Mouse (Mus musculus) forelimb bud, embryonic 11.5 days (tissue): ENCODE results near the gene Praf2.
"Not testable (repeated sequence)": the region's sequence is repeated elsewhere in the genome, so short reads cannot be mapped to it uniquely, and the experiment has no call there.

Experiments
- DNase-seq: peaks from one replicate; pipeline ENCODE4 v3.0.0-alpha.2; 2012; ENCODE audit warnings: low read depth, low spot score

Gene Praf2

DNA sequence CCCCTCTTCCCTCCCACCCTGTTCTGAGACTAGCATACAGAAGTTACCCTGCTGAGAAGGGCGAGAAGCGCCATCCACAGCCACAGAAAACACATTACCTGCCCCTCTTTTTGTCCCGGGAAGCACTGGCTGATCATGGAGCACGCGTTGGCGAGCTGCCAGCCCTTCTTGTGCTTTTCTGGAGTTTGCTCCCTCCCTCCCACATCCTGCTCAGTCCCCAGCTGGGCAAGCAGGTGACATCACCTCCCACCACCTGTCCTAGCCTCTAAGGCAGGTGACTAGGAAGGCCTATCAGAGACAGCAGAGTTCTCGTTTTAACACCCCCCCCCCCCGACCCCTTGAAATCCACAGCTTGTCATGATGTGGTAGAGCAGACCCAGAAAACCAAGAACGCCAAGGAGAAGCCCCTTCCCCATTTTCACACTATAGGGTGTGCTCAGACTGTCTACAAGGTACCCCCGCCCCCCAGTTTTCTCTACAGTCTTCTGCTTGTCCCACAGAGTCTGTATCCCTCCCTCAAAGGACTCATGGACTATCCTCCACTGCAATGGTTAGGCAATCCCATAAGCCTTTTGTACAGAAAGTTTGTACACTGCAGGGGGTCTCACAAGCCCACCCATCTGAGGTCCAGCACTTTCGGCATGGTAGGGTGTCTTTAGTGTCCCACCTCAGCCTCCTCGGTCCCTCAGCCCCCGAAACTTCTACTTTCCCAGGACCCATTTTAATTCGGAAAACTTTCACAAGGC, 11.3 kb downstream of the Praf2 start:
- DNase-seq, result no peak

DNA sequence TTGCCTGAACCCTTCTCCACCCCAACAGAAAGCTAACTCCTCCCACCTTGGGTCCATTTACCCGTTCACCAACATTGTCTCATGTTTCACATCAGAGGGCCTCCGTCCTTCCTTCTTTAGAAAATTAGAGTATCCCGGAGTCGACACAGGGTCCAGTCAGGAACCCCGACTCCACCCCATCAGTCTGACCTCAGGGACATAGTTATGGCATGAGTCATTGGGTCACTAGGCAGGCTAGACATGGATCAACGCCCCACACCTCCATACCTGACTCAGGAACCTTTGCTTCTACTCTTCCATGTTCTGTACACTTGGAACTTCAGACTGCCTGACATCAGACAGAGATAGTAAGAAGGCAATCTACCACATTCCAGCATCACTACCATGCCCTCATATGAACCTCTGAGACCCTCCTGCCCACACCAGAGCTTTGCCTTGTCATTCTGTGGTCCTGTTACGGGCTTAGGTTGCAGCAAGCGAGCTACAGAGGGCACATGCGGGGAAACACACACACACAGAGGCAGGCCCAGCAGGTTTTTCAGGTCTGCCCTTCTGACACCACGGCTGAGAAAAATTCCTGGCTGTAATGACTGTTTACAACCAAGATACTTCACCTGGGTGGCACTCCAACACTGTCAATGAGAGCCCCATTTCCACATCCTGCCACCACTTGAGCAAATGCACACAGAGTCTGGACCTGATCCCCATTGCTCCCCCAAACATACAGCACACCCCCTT, 12.0 kb downstream of the Praf2 start:
- no peak for DNase-seq

DNA sequence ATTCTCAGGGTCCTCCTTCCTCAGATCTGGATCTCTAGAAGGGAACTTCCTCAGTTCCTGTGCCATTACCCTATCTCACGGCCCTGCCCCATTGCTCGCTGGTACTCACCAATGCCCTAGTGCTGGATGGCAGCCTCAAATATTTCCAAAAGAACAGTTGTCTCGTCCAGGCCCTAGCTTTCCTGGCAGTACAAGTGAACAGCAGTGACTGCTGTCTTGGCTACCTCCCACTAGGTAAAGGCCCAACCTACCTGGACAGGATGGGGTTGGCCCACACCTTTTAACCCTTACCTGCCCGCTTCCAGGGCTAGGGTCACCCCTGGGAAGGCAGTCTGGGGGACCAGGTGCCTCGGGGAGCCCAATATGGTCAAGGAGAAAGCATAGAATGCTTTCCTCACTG, 12.9 kb downstream of the Praf2 start:
- DNase-seq, result no peak

DNA sequence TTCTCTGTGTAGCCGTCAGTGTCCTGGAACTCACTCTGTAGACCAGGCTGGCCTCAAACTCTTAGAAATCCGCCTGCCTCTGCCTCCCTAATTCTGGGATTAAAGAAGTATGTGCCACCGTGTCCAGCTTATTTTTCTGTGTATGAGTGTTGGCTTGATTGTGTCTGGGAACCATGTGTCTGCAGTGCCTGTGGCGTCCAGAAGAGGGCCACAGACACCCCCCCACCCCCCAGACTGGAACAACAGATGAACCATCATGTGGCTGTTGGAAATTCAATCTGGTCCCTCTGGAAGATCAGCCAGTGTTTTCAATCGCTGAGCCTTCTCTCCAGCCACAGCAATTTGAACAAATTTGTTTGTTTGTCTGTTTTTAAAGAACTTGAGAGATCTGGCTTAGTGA, 15.2 kb downstream of the Praf2 start:
- DNase-seq, result no peak

DNA sequence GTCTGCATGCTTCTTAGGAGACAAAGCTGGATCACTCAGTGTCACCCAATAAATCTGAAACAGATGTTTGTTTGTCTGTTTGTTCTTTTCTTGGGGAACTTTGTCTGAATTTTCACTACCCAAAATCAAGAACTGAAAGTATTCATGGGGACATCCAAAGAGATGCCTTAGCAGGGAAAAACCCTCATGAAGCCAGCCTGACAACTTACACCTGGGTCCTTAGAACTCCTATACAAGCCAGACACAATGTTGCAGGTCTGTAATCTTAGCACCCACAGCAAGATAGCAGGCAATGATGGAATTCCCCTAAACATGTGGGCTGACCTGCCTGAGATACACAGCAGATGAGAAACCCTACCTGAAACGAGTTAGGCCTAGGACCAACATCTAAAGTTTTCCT, 16.7 kb downstream of the Praf2 start:
- no peak for DNase-seq

DNA sequence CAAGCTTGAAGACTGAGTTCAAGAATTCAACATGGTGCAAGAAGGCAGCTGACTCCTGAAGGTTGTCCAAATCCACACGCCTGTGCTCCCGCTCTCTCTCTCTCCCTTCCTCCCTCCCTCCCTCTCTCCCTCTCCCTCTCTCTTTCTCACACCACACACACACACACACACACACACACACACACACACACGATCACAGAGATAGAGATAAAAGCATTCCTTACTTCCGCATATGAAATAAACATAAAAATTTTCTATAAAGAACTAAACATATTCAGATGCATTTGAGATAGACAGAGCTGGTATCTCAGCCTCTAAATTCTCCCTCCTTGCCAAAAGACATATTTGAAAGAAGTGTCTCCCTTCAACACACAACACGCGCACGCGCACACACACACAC, 17.2 kb downstream of the Praf2 start:
- no peak for DNase-seq

DNA sequence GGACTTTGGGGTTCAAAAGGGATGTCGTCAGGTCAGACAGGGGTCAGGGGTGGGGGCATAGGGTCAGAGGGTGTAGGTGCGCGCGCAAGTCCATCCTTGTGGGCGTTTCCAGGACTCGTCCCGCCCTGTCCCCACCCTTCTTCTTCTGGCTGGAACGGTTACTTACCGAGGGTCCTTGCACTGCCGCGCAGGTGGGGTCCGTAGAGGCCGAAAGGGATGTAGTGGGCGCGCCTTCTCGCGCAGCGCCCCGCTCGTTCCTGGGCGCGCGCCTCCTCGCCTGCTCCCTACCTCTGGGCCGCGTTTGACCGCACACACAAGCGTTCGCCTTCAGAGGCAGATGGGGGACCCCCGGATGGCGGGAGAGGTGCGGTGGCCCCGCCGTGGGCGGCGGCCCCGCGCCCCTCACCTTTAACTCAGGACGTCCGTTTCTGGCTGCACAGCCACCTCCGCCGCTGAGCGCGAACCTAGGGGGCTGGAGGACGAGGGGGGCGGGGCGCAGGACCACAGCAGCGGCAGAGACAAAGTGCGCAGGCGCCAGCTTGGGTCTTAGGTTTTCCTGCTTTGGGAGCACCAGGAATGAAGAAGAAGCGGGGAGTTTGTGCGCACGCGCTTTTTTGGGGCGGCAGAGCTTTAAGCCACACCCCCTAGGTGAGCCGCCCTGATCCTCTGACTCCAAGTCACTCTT, 22.3 kb downstream of the Praf2 start, which contains the start of gene Ccdc120:
Ccdc120 (minus strand) TSS at position 474 of the 685 bp plus-strand sequence.
- DNase-seq, result peak; percentile 80

DNA sequence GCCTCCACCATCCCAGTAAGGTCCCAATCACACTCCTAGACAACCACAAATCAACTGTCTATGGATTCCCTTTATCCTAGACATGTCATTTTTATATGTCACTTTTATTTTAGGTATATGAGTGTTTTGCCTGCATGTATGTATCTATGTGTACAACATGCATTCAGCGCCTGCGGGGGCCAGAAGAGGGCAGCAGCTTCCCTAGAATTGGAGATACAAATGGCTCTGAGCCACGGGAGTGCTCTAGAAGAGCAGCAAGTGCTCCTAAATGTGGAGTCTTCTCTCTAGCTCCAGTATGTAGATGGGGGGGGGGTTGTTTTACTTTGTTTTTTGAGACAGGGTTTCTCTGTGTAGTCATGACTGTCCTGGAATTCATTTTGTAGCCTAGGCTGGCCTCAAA, 25.4 kb downstream of the Praf2 start:
- DNase-seq, result not testable (repeated sequence)

DNA sequence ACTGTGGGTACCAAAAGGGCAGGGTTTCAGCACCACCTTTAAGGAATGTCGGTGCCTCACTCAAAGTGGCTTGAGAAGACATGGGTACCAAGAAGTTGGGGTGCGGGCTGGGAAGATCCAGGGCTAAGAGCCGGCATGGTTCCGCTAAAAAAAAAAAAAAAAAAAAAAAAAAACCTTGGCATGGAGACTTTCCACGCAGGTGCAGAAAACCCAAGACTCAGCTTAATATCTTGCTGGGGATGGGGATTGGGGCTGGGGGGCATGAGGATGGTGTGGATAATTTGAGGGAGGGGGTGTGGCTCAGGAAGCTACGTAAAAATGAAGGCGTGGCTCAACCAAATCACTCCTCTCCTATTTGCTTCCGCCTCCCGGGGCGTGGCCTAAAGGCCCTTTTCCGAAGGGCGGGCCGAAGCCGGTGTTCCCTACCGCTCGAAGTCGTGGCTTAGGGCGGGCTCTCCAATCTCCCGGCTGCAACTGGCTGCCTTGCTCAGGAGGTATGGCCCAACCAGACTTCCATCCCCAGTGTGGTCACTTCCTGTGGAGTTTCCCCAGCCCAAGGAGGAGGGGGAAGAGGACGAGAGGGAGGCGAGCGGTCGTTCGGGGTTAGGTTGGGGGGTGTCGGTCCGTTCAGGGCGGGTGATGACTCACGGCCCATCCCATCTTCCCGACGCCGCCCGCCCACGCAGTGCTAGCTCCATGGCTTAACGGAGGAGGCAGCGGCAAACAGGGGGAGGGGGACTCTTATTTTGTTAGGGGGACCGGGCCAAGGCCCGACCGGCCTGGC, 34.1 kb downstream of the Praf2 start, which contains the start of gene Tfe3:
Tfe3 (plus strand) TSS at position 424 of the 784 bp plus-strand sequence.
- DNase-seq, result peak; percentile 91

DNA sequence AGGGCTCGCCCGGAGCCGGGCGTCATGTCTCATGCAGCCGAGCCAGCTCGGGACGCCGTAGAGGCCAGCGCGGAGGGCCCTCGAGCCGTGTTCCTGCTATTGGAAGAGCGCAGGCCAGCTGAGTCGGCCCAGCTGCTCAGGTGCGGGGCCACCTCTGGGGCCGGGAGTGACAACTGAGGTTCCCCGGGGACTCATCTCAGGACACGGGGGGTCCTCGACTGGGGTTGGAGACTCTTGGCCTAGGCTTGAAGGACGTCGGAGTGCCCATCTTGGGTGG, 34.6 kb downstream of the Praf2 start:
- no peak for DNase-seq

DNA sequence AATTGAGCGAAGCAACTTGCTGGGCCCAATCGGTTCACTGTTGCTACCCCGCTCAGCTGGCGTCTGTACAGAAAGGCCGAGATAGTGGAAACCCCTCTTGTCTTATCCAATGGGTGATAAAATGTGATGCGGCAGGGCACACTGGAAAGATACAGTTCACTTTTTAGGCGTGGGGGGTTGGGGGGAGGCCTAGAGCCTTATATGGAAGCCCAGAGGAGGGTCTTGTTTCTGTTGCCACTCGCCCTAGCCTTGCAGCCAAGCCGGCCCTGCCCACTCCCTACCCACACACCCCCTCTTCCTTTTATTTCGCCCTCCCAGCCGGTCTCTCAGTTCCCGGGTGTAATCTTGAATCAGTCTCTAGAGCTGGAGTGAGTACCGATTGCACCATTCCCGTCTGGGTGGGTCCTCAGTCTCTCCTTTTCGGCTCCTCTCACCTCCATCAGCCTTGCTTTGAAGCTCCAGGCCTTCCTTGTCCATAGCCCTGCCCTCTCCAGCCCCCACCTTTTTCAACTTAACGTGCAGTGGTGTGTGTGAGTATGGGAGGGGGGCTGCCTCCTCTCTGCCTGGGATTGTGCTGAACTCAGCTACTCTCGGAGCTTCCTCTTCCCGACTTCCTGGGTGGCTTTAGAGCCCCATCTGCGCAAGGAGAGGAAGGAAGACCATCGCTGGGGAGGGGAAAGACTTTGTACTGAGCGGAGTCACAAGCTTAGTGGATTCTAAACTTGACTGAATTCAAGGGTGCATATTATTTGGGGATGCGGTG, 35.6 kb downstream of the Praf2 start:
- DNase-seq, result no peak

DNA sequence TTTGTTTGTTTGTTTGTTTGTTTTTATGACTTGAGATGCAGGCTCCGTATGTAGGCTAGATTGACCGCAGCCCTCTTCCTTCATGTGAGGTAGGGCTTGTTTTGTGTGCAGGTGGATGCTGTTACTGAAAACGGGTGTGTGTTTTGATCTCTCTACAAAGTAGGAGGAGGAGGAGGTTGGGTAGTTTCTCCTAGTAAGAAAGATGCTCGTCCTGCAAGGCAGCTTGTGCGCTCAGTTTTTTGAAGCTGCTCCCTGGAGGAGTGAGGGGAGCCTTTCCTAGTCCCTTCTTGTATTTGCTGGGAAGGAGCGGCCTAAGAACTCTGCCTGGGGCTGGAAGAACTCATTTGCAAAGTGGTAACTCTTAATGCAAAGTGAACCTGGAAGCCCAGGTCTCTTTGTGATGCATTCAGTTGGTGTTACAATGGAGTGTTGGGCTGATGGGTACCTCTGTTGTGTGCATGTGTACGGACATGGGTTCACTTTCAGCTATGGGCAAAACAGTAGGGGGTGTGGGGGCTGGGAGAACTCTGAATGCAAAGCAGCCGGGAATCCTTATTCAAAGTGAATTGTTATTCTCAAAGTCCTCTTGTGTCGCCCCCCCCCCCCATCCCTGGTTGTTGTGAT, 36.5 kb downstream of the Praf2 start:
- no peak for DNase-seq

DNA sequence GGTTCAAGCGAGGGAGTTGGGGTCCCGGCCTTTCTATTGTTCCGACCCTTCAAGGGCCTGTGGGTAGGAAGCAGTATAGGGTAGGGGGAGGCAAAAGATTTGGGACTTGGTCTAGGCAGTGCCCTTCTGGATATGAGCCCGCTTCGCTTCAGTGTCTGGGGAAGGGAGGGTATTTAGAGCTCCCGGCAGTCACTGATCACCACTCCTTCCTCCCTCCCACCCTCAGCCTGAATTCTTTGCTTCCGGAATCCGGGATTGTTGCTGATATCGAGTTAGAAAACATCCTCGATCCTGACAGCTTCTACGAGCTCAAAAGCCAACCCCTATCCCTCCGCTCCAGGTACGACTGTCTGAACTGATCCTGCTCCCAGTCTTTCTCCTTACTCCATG, 37.0 kb downstream of the Praf2 start:
- no peak for DNase-seq

DNA sequence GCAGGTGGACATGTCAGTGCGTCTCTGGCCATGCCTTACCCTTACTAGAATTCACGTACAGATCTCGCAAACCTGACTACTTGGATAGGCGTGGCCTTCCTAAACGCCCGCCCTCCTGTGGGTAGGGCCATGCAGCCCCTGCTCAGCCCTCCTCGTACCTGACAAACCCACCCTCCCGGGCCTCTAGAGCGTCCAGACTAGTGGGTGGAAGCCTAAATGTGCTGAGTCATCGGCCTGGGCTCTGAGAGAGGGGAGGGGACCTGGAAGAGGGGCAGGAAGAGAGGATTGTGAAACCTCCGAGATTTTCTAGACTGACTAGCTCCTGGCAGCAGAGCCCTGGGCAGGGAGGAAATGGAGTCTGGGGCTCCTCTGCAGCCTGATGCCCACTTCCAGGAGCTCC, 37.5 kb downstream of the Praf2 start:
- no peak for DNase-seq

DNA sequence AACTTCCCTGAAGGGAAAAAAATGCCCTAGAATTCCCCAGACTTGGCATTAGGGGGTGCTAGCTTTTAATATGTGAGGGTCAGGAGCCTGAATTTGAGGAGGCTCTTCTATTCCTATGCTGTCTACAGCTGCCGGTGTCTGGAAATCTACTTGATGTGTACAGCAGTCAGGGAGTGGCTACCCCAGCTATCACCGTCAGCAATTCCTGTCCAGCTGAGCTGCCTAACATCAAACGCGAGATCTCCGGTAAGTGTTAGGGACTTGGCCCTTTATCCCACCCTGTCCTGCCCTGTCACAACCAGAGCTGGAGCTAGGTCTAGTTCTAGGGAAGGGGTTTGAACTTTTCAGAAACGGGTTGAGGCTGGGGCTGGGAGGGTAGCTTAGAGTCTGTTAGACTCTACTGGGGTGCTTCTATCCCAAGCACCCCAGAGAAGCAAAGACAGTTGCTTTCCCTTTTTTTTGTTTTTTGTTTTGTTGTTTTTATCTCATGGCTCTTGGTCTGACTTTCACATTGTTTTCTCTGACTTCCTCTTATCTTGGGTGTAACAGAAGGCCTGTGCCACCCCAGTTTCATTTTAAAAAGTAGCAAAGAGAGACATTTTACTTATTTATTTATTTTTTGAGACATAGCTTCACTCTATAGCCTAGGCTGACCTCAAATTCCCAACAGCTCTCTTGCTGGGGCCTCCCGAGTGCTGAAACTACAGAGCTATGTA, 41.2 kb downstream of the Praf2 start:
- no peak for DNase-seq

DNA sequence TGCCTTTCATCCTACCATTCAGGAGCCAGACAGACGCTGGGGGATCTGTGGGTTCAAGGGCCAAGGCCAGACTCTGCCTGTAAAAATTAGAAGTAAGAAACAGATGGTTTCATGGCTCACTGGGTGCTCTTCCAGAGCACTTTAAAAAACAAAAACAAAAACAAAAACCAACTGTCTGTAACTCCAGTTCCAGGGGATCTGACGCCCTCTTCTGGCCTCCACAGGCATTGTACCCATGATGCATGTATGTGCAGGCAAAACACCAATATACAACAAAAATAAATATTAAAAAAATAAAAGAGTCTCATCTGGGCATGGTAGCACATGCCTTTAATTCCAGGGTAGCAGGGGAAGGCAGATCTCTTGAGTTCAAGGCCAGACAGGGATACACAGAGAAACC, 44.5 kb downstream of the Praf2 start:
- no peak for DNase-seq

DNA sequence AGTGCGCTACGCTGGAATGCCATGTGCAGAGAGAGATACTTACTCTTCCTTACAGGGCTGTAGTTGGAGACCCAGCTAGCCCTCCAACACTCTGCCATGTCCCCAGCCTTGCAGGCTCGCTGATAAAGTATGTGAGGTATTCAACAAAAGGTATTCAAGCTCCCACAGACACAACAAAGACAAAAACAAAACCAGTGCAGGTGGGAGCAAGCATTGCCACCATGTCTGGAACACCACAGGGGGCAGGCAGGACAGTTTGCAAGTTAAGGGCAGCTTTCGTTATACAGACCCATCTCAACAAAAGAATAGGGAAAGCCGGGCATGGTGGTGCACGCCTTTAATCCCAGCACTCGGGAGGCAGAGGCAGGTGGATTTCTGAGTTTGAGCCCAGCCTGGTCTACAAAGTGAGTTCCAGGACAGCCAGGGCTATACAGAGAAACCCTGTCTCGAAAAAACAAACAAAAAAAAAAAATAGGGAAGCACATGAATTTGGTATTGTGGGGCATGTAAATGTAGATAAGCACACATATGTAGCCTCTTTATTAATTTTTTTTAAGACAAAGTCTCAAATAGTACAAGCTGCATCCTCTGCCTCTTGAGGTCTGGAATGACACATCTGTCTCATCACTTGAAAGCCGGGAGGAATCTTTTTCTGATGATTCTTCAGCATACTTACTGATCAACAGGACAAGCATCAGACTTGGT, 47.4 kb downstream of the Praf2 start:
- no peak for DNase-seq

DNA sequence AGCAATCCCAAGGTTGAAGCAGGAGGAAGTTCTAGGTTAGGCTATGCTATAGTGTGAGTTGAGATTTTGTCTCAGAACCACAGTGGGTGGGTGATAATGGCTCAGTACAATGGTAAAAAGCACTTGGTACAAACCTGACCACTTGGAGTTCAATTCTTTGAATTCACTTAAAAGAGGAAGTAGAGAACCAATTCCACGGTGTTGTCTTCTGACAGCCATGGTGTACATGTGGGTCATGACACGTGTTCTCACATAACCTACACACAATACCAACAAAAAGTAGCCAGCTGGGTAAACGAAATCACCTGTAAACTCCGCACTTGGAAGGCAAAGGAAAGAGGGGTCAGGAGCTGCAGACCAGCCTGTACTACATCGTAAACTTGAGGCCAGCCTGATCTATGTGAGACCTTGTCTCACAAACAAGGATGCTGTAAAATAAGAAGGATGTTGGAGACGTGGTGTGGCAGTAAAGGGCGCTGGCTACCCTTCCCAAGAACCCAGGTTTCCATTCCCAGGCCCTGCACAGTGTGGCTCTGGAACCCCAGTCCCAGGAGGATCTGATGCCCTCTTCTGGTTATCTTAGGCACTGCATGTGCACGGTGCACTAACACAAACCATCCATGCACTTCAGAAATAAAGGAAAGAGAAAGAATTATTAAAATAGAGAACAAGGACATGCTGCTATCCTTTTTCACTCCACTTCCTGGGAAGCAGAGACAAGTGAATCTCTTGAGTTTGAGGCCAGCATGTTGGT, 48.3 kb downstream of the Praf2 start:
- DNase-seq, result peak; percentile 46
